ENCODE assay signal across 12 mouse cellular contexts in the genomic region with DNA sequence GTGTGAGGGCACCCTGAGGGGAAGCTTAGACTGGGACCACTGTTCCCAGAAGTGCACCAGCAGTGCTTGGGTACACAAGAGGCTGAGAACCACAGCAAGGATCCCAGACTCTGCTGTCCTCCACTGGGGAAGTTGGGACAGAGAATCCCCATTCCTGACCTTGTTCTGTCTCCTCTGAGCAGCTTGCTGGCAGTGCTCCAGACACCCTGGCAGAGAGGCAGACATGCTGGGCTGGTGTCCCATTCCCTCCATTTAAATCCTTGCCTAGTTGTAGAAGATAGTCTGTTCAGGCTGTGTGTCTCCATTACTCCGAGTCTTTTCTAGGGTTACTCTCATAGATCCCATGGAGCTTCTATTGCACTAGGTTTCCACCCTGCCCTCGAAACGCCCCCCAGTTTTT.
DNase-seq lines count a peak whose midpoint lies in the region; ATAC-seq and TF ChIP-seq lines count a peak whose summit lies in the region.
"Had no signal": no experiment of that assay in that cellular context is flagged by ENCODE, and none has a peak within 500 bp of the region (broad histone marks: within the 10 kb centered on the region; RNA-seq: fewer than 3 reads in every experiment).

No protein-coding gene starts in this region.

- H3K36me3 ChIP-seq in forebrain, embryonic 16.5 days (ENCODE audit: control insufficient read depth, insufficient read depth) = no peaks in the 10 kb centered on the region
- no peaks in the 10 kb centered on the region for H3K36me3 ChIP-seq in hindbrain, embryonic 13.5 days
- H3K36me3 ChIP-seq: hindbrain, embryonic 10.5 days; limb, embryonic 10.5 days had no signal

- 79% methylated on average over 3 of the region's 3 CpGs for WGBS in forebrain, embryonic 16.5 days
- WGBS in hindbrain, embryonic 13.5 days = 77% methylated on average over 3 of the region's 3 CpGs

- H3K27ac ChIP-seq in gastrocnemius, adult 2 months = no peak overlapping the region
- no peak overlapping the region for H3K27ac ChIP-seq in forebrain, embryonic 16.5 days (ENCODE audit: low read length)
- no peak overlapping the region for H3K27ac ChIP-seq in hindbrain, embryonic 13.5 days
- H3K27ac ChIP-seq: hindbrain, embryonic 10.5 days; limb, embryonic 10.5 days had no signal

- no peaks in the 10 kb centered on the region for H3K9me3 ChIP-seq in forebrain, embryonic 16.5 days (ENCODE audit: control insufficient read depth, low read length)
- H3K9me3 ChIP-seq in hindbrain, embryonic 13.5 days = no peaks in the 10 kb centered on the region
- H3K9me3 ChIP-seq: hindbrain, embryonic 10.5 days; limb, embryonic 10.5 days had no signal

- no peak for ATAC-seq in forebrain, embryonic 16.5 days
- ATAC-seq in hindbrain, embryonic 13.5 days (ENCODE audit: low FRiP score) = no peak

- H3K27me3 ChIP-seq in forebrain, embryonic 16.5 days (replicated peaks; ENCODE audit: control insufficient read depth, insufficient read depth, low read length) = no peaks in the 10 kb centered on the region
- H3K27me3 ChIP-seq in hindbrain, embryonic 13.5 days = no peaks in the 10 kb centered on the region

- TF ChIP-seq CTCF in gastrocnemius, adult 2 months (IDR thresholded peaks at IDR 0.05) = no peak
- no peak for TF ChIP-seq CTCF in brain, embryonic 14.5 days (IDR thresholded peaks at IDR 0.05; ENCODE audit: borderline replicate concordance, extremely low read depth, insufficient read depth, insufficient read length)

- TF ChIP-seq POLR2A in brain, embryonic 14.5 days (IDR thresholded peaks at IDR 0.05; ENCODE audit: borderline replicate concordance, extremely low read depth, insufficient read depth, insufficient read length, poor library complexity, severe bottlenecking) = no peak

- no peak overlapping the region for H3K9ac ChIP-seq in forebrain, embryonic 16.5 days (replicated peaks; ENCODE audit: low read depth, low read length)
- no peak overlapping the region for H3K9ac ChIP-seq in hindbrain, embryonic 13.5 days

- peak; percentile 46 for DNase-seq in gastrocnemius, adult 2 months
- DNase-seq in gastrocnemius, postnatal 4 days (ENCODE audit: low spot score in 2 of 2) = no peak
- DNase-seq in lung, postnatal 10 days = peak; percentile 32
- DNase-seq in lung, postnatal 25 days (ENCODE audit: low spot score) = no peak
- peak; percentile 29 for DNase-seq in brain, embryonic 14.5 days (ENCODE audit: low read depth)
- peak; percentile 62 to 71 for DNase-seq in heart, postnatal 14 days
- DNase-seq: lung, postnatal 36 days had no signal

- intact Hi-C loops in gastrocnemius, adult 2 months (cut with DNase I) = no loop called here
- intact Hi-C loops in heart, postnatal 14 days (cut with DNase I) = no loop called here

- H3K4me1 ChIP-seq in forebrain, embryonic 16.5 days (replicated peaks; ENCODE audit: control insufficient read depth, insufficient read depth, low read length) = no peaks in the 10 kb centered on the region; the same call in 1 of the 2 replicates
- no peaks in the 10 kb centered on the region for H3K4me1 ChIP-seq in hindbrain, embryonic 13.5 days (replicated peaks)
- H3K4me1 ChIP-seq: hindbrain, embryonic 10.5 days; limb, embryonic 10.5 days had no signal

- H3K4me3 ChIP-seq in gastrocnemius, adult 2 months = no peak overlapping the region
- no peak overlapping the region for H3K4me3 ChIP-seq in forebrain, embryonic 16.5 days (replicated peaks; ENCODE audit: low read length)
- no peak overlapping the region for H3K4me3 ChIP-seq in hindbrain, embryonic 13.5 days
- H3K4me3 ChIP-seq: erythroblast, embryonic 14.5 days; hindbrain, embryonic 10.5 days; limb, embryonic 10.5 days had no signal

- H3K4me2 ChIP-seq in forebrain, embryonic 16.5 days (ENCODE audit: low read length) = no peak overlapping the region
- no peak overlapping the region for H3K4me2 ChIP-seq in hindbrain, embryonic 13.5 days

Comparison
In these comparisons a context has a peak if more than half of its experiments do, and no peak if none do; other contexts are left out.
1. DNase-seq: peak in gastrocnemius, adult 2 months (single experiment), lung, postnatal 10 days (single experiment), brain, embryonic 14.5 days (single experiment) and heart, postnatal 14 days (2 of 2); none in gastrocnemius, postnatal 4 days (0 of 2) and lung, postnatal 25 days (single experiment).